Mouse (Mus musculus) intestine, embryonic 14.5 days (tissue): ENCODE measurements around the gene Pfdn4. TPM values are rescaled to one million over a fixed set of nuclear protein-coding genes. Genes with fewer than 3 reads are reported as not detected.
"Not testable (repeated sequence)": the region's sequence is repeated elsewhere in the genome, so short reads cannot be mapped to it uniquely, and the experiment has no call there.

ENCODE experiments used
- ATAC-seq: fragments of 200-750 bp; cut with Nextera tagmentation; replicated peaks from 2 replicates; pipeline ENCODE4 v1.8.0; 2017; ENCODE audit warnings: low read depth, moderate number of reproducible peaks, moderate TSS enrichment, moderate library complexity; ENCODE audit not compliant: low FRiP score, low TSS enrichment
- DNase-seq: peaks from one replicate; pipeline ENCODE4 v3.0.0-alpha.2; 2018; ENCODE audit warnings: low spot score
- H3K27ac ChIP-seq: fragments of 300-500 bp; sonication (generic); 2 replicates; pipeline ENCODE4 v1.5.1; 2014; ENCODE audit warnings: low read depth, mild to moderate bottlenecking, control low read depth
- H3K27me3 ChIP-seq: fragments of 300-500 bp; sonication (generic); replicated peaks from 2 replicates; pipeline ENCODE4 v1.6.1; 2014; ENCODE audit warnings: low read length, control low read depth; ENCODE audit not compliant: control insufficient read depth, insufficient read depth
- H3K36me3 ChIP-seq: fragments of 300-500 bp; sonication (generic); 2 replicates; pipeline ENCODE4 v1.6.1; 2014; ENCODE audit warnings: low read length, control low read depth; ENCODE audit not compliant: control insufficient read depth, insufficient read depth
- H3K4me1 ChIP-seq: fragments of 300-500 bp; sonication (generic); replicated peaks from 2 replicates; pipeline ENCODE4 v1.6.1; 2014; ENCODE audit warnings: low read length, control low read depth, mixed read lengths; ENCODE audit not compliant: control insufficient read depth, insufficient read depth
- H3K4me2 ChIP-seq: fragments of 300-500 bp; sonication (generic); 2 replicates; pipeline ENCODE4 v1.6.1; 2014; ENCODE audit warnings: low read length
- H3K4me3 ChIP-seq: fragments of 300-500 bp; sonication (generic); 2 replicates; pipeline ENCODE4 v1.5.1; 2014; ENCODE audit warnings: low read depth, low read length, control low read depth, mixed read lengths
- H3K9ac ChIP-seq: fragments of 300-500 bp; sonication (generic); 2 replicates; pipeline ENCODE4 v1.6.1; 2014; ENCODE audit warnings: mild to moderate bottlenecking, low read length
- H3K9me3 ChIP-seq: fragments of 300-500 bp; sonication (generic); 2 replicates; pipeline ENCODE4 v1.6.1; 2016; ENCODE audit warnings: low read length, control low read depth; ENCODE audit not compliant: control insufficient read depth
- WGBS: fragments of 180-500 bp; shearing (Covaris S2); extraction: QIAGEN DNeasy Blood & Tissue Kit; methylation state at CpG from one replicate; pipeline ENCODE4 v1.1.7; 2014; 5-methylcytosine and 5-hydroxymethylcytosine counted together
- polyA plus RNA-seq: library from polyadenylated mRNA; unstranded; fragments of >200 nt; fragmentation: Nextera tagmentation; extraction: Ambion mirVana; gene quantifications from 2 replicates; pipeline ENCODE4 v1.2.1, GENCODE M21; 2014

The Pfdn4 gene
- 68.1 and 77.6 TPM in 2 replicates for polyA plus RNA-seq

DNA sequence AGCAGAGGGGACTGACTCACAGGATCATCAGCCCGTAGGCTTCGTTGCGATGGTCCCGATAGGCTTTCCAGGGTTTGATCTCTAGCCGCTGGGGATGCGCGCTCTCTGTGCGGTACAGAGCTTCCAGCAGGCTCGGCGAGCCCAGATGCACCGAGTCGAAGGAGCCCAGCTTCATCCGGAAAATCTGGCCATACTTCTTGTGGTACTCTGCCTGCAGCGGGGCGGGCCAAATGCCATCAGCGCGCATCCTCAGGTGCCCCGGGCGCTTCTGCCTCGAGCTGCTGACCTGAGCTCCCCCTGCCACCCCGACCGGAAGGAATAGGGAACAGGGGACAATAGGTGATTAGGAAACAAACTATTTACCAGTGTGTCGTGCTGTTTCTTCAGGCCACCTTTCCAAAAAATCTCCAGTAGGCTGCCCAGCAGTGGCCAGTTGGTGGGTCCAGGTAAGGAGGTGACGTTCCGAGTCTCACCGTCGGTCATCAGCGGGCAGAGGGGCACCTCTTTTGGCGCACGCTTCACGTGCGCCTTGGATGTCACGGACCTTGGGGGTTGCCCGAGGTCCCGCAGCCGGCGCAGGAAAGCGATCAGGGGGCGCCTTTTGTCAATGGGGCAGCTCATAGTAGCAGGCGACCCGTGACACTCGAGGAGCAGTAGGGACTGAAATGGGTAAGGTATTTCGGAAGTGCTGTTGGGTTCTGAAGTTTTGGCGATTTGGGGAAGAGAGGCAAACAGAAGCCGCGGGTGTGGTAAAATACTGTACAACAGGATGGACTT, at the start of gene Pfdn4:
TSS of gene Pfdn4 (plus strand) at position 275 of the 777 bp plus-strand sequence.
- under 1% methylated on average over 46 of the region's 46 CpGs for WGBS
- Histone ChIP-seq H3K4me1 (peaks cover 10% of the 10 kb centered on the region), H3K4me3 (peak within 1 kb of the TSS; percentile 13), H3K27me3 (peaks cover 65% of the 10 kb centered on the region), H3K27ac (no peak within 1 kb of the TSS), H3K4me2 (peak within 1 kb of the TSS; percentile 38), H3K9ac (no peak within 1 kb of the TSS), H3K36me3 (no peaks in the 10 kb centered on the region), H3K9me3 (no peaks in the 10 kb centered on the region)
- ATAC-seq (no peak), DNase-seq (peak; percentile 77)

DNA sequence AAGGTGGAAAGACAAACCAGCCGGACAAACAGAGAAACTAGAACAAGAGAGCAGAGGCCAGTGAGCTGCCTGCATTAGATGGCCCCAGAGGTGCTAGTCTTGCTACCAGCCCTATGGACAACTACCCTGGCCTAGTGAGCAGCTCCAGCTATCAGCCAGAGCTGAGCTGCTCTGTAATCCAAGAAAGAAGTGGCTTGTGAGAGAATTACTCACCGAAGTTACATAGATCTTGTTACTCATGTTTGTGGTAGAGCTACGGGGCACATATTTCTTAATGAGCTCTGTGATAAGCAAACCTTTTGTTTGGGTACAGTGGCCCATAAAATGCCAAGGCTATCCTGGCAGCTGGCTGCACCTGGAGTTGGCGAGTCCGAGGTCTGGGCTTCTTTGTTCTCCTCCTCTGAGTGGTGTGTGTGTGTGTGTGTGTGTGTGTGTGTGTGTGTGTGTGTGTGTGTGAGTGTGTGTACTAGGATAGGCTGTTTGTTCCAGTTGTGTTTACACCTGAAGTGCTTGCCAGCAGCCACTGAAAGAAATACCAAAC, 49.3 kb upstream of the Pfdn4 start:
- peaks cover 4% of the 10 kb centered on the region; the same call in 1 of the 2 replicates for H3K4me1 ChIP-seq
- H3K36me3 ChIP-seq, result no peaks in the 10 kb centered on the region
- no peak overlapping the region for H3K9ac ChIP-seq
- H3K9me3 ChIP-seq, result no peaks in the 10 kb centered on the region
- H3K27ac ChIP-seq, result no peak overlapping the region
- H3K4me3 ChIP-seq, result no peak overlapping the region
- ATAC-seq (no peak), DNase-seq (no peak)
- no peak overlapping the region for H3K4me2 ChIP-seq
- H3K27me3 ChIP-seq, result no peaks in the 10 kb centered on the region
- WGBS, result 68% methylated on average over 5 of the region's 5 CpGs

DNA sequence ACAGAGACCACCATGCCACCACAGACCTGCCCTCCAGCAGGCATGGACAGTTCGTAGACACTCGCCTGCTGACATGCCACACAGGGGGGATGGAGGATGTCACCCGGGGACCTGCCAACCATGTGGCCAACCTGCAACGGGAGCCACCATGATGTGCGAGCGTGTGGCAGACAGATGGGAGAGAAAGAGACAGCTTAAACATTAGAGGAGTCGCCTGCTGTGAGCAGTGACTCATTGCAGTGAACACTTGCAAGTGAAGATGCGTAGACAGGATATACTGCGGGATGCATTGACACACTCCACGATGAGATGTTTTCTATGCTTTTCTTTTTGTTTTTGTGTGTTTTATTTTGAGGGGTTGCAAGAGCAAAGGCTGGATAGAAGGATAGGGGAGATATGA, 48.6 kb upstream of the Pfdn4 start:
- Histone ChIP-seq H3K4me1 (peaks cover 4% of the 10 kb centered on the region; the same call in 1 of the 2 replicates), H3K27ac (no peak overlapping the region), H3K4me2 (no peak overlapping the region), H3K36me3 (no peaks in the 10 kb centered on the region), H3K9ac (no peak overlapping the region), H3K9me3 (no peaks in the 10 kb centered on the region), H3K27me3 (no peaks in the 10 kb centered on the region), H3K4me3 (no peak overlapping the region)
- DNase-seq, result no peak
- no peak for ATAC-seq
- WGBS, result 75% methylated on average over 10 of the region's 10 CpGs

DNA sequence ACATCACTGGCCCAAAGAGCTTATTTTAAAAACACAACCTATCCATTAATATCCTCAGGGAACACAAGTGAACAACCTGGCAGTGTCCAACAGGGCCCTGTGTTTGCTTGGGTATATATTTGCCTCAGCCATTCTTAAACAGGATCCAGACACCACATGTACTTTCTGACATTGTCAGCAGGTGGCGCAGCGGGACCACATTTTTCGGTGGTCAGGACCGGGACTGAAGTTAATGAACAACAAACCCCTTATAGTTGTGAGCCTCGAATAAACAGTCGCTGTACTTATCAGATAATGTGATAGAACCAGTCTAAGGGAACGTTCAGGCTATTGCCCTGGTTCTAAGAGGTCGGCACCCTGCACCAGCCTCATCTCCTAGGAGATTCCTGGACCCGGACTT, 45.3 kb upstream of the Pfdn4 start:
- Histone ChIP-seq H3K4me3 (no peak overlapping the region), H3K27ac (no peak overlapping the region), H3K4me2 (peak overlapping the region; percentile 29; the same call in 1 of the 2 replicates), H3K27me3 (no peaks in the 10 kb centered on the region), H3K9me3 (no peaks in the 10 kb centered on the region), H3K4me1 (peaks cover 4% of the 10 kb centered on the region; the same call in 1 of the 2 replicates), H3K36me3 (no peaks in the 10 kb centered on the region), H3K9ac (no peak overlapping the region)
- ATAC-seq, result peak; percentile 78
- 6% methylated on average over 9 of the region's 9 CpGs for WGBS
- peak; percentile 99 for DNase-seq

DNA sequence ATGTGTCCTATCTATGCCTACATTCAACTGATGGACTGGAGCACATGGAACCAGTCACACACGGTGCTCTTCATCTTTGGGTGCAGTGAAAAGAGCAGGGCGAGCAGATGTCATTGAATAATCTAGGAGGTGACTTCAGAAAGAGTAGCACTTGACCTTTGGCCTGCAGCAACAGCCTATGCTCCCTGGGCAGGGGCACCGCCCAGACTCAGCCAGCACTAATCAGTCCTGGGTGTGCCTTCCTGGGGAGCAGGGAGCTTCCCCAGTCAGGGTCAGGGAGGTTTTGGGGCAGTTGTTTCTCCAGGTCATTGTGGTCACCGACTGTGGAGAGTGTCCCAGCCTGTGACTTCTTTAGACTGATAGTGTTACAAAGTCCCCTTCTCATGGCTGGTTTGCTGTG, 42.4 kb upstream of the Pfdn4 start:
- H3K36me3 ChIP-seq, H3K27me3 ChIP-seq, H3K4me2 ChIP-seq, DNase-seq, H3K9me3 ChIP-seq, H3K27ac ChIP-seq, ATAC-seq, H3K4me3 ChIP-seq, H3K4me1 ChIP-seq, H3K9ac ChIP-seq: not testable (repeated sequence)
- 52% methylated on average over 3 of the region's 4 CpGs for WGBS

DNA sequence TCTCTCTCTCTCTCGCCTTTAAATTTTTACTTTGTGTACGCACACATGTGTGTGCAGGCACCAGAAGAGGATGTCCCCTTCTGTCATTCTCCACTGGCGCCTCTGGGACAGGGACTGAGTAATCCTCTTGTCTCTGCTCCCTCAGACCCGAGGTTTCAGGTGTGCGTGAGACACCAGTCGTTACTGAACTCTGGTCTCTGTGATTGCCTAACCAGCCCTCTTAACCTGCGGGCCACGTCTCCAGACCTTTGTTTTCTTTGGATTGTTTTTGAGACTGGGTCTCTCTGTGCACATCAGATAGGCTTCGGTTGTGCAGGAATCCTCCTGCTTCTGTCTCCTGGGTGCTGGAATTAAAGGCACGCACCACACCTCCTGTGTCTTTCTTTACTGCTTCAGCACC, 37.0 kb upstream of the Pfdn4 start:
- Histone ChIP-seq H3K27ac (no peak overlapping the region), H3K4me1 (no peaks in the 10 kb centered on the region), H3K9me3 (no peaks in the 10 kb centered on the region), H3K9ac (no peak overlapping the region), H3K4me3 (no peak overlapping the region), H3K36me3 (no peaks in the 10 kb centered on the region), H3K4me2 (no peak overlapping the region), H3K27me3 (no peaks in the 10 kb centered on the region; the same call in 1 of the 2 replicates)
- DNase-seq (no peak), ATAC-seq (no peak)
- 77% methylated on average over 10 of the region's 10 CpGs for WGBS

DNA sequence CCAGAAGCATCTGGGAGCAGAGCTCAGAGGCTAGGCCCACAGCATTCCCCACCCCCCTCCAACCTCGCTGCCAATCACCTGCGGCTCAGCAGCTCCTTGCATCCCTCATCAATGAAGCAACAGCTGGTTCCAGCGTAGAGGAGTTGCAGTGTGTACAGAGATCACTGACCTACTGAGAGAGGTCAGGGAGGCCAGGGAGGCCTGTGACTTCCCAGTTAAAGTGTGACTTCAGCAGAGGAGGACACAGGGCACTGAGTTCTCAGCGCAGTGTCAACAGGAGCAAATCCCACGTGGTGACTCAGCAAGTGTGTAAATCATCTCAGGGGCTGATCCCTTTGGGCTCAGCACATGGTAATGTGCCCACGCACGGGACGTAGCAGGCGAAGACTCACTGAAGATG, 36.4 kb upstream of the Pfdn4 start:
- Histone ChIP-seq H3K4me1 (no peaks in the 10 kb centered on the region), H3K36me3 (no peaks in the 10 kb centered on the region), H3K9me3 (no peaks in the 10 kb centered on the region), H3K4me3 (no peak overlapping the region), H3K27me3 (no peaks in the 10 kb centered on the region; the same call in 1 of the 2 replicates), H3K9ac (no peak overlapping the region), H3K4me2 (no peak overlapping the region), H3K27ac (no peak overlapping the region)
- DNase-seq, result no peak
- no peak for ATAC-seq
- 30% methylated on average over 9 of the region's 9 CpGs for WGBS

DNA sequence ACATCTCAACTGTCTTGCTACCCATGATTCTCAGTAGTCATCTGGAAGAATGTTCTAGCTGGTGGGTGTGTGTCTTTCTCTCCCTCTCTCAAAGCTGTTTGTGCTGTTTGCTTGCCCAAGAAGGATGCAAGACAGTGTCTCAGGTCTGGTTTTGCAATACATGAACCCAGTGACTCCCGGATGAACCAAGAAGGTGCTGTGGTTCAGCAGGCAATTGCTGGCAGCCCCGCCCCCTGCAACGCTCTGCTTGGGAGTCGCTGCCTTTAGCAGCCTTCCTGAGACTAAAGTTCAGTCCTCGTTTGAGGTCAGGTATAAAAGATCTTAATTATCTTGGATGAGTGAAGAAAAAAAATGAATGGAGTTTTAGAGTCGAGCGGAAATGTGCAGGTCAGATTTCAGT, 34.6 kb upstream of the Pfdn4 start:
- H3K4me2 ChIP-seq, result no peak overlapping the region
- H3K4me3 ChIP-seq, result no peak overlapping the region
- H3K27ac ChIP-seq, result no peak overlapping the region
- no peaks in the 10 kb centered on the region for H3K9me3 ChIP-seq
- H3K9ac ChIP-seq, result no peak overlapping the region
- no peaks in the 10 kb centered on the region; the same call in 1 of the 2 replicates for H3K27me3 ChIP-seq
- no peaks in the 10 kb centered on the region for H3K36me3 ChIP-seq
- ATAC-seq, result no peak
- no peaks in the 10 kb centered on the region for H3K4me1 ChIP-seq
- 61% methylated on average over 7 of the region's 7 CpGs for WGBS
- DNase-seq, result no peak

DNA sequence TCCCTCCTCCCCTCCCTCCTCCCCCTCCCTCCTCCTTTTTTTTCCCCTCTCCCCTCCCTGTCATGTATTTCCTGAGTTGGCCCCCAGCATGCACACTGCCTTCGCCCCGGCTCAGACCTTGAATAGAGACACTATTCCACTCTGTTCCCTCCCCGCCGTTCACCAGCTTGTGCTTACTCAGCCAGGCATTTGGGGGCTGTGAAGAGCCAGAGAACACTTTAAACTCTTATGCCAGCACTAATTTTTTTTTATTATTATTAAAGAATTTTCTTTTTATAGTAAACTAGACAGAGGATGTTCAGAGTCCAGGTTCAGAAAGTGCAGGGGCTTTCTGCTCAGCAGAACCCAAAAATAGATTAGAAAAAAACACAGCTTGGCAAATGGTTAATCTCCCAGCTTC, 31.4 kb upstream of the Pfdn4 start:
- no peaks in the 10 kb centered on the region; the same call in 1 of the 2 replicates for H3K27me3 ChIP-seq
- H3K4me3 ChIP-seq, result no peak overlapping the region
- no peaks in the 10 kb centered on the region for H3K4me1 ChIP-seq
- H3K9me3 ChIP-seq, result no peaks in the 10 kb centered on the region
- no peak overlapping the region for H3K9ac ChIP-seq
- no peaks in the 10 kb centered on the region for H3K36me3 ChIP-seq
- ATAC-seq (no peak), DNase-seq (no peak)
- H3K27ac ChIP-seq, result no peak overlapping the region
- 53% methylated on average over 4 of the region's 4 CpGs for WGBS
- H3K4me2 ChIP-seq, result no peak overlapping the region
